Mouse (Mus musculus): ENCODE measurements around the gene Gm5294.

The Gm5294 gene

DNA sequence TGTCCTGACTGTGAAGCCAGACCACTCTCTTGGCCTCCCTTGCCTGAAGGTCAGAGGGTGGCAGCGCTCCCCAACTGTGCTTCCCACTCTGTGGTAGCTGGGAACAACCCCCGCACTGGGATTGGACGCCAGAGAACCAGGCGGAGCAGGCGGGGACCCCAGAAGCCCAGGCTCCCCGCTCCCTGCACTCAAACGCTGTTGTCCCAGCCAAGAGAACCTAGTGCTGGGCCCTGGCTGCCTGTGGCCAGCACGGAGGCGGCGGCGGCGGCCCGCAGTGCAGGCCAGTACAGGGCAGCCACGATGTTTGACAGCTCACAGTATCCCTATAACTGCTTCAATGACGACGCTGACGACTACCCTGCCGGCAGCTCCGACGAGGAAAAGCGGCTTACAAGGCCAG is at the start of gene Gm5294:
TSS of gene Gm5294 (plus strand) at position 301 of the 400 bp plus-strand sequence.
- DNase-seq: no peak

DNA sequence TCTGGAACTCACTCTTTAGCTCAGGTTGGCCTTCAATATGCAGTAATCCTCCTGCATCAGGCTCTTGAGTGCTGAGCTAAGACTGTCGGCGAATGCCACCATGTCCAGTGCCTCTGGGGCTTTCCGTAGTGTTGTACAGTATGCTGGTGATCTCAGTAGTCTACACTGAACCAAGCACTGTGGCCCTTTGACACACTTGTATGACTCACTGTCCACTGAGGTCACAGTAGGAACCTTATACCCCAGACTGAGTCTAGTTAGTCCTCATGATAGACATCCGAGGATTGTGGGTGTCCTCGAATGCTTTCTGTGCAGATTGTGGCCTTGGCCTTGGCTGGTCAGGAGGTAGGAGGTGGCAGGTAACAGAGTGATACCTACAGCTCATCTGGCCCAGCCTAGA is 44.8 kb upstream of the Gm5294 start:
- DNase-seq: no peak

DNA sequence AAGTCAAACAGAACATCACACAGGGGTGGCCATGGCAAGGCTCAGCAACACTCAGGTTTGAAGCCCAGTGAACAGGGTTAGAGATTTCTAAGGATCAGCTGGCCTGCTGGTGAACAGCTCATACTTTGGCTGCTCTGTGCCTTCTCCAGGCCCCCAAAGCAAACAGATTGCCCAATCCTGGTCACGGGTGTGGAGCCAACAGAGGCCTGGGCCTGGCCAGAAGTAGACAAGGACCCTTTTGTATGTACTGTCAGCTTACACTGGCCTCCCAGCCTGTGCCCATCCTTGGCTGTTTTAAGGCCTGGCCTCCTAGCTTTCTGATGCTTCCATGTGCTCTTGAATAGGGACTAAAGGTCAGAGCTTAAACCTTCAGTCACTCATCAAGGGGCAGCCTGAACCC is 43.5 kb upstream of the Gm5294 start:
- DNase-seq: peak; percentile 40 to 58

DNA sequence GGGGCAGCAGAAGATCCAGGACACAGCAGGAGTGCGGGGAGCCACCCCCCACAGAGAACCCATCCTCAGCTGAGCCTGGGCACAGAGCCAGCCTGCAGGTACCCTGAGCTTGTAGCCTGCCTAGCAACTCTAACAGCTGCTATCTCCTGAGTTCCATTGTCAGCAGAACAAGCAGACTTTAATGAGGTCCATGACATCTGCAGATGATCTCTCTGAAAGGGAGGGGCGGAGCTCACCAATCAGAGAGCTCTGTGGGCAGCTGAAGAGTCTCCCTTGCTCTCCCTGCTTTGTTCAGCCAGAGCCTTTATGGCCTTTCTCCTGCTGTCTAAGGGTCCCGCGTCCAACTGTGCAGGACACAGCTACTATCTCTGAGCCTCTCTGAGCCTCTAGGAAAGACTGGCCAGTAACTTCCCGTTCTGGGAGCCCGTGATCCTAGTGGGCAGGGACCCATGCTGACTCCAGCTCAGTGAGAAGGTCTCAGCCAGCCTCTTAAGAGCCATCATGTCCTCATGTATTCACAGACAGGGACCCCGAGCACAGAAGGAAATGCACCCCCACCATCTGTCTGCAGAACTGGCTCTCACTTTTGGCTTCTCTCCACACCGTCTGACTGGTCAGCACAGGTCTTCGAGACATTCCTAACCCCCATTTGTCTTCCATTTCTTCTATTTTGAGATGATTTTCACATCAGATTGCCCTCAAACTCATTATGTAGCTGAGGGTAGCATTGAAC is 41.0 kb upstream of the Gm5294 start:
- DNase-seq: peak; percentile 66 to 75

DNA sequence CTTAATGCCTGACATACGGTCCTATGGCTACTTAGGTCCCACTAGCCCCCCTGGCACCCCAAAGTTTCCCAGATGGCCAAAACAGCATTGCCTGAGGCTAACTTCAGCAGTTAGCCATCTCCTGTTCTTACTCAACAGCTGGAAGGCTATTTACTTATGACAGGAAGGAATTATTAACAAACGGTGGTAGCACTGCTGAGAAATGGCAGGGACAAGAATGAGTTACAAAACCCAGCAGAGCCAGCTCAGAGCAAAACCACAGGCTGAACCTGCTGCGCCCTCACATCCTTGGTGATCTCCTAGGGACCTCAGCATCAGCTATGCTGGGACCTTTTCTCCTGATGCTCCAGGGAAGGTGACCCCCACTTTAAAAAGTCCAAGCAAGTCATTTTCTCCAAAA is 40.2 kb upstream of the Gm5294 start:
- DNase-seq: no peak

DNA sequence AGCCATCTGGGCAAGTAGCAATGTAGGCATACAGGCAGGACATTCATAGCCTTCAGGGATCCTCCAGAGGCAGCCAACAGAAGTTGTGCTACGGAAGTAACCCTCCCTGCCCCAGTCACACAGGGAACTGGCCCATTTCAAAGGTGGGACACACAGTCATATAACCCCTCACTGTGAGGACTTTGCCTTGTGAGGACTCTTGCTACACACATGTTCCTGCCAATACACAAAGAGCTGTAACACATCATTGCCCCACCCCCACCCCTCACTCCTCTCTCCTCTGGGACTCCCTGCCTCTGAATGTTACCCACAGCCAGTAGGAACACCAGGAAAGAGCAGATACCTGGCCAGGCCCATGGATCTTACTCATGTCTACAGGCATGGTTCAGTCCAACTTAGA is 37.2 kb upstream of the Gm5294 start:
- no peak for DNase-seq

DNA sequence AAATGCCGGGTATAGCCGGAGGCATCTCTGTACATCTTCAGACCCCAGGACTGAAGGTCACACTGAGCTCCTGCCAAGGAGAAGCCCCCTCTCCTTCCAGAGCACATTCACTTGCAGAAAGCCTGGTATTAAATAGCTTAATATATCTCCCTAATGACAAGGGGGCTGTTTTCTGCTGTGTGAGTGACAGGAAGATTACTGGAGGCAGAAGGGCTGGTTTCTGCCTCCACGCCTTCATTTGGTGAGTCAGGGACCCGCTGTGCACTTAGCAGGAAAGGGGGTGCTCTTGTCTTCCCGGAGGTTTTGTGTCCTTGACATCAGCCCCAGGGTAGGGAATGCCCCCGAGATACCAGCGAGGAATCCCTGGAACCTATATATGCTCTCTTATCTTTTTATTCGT is 36.7 kb upstream of the Gm5294 start:
- no peak for DNase-seq

DNA sequence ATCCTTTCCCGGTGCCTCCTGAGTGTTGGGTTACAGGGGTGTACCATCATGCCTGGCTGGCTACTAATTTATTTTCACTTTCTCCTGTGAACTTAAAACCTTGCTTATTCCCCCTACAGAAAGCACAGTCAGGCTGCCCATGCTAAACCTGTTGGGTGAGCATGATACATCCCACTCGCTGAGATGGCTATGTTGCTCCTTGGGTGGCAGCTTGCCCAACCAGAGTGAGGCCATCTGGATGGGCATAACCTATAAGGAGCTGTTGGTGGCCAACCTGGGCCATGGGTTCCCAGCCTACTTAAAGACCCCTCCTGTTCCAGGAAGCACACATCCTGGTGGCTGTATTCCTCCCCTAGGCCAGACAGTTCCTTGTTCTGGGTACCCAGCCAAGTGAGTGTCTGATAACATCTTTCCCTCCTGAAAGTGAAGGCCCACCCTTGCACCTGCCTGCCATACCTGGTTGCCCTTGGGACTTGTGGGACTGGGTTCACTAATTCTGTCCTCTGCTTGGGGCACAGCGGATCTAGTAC is 33.8 kb upstream of the Gm5294 start:
- peak in 1 of 2 experiments; percentile 40 for DNase-seq

DNA sequence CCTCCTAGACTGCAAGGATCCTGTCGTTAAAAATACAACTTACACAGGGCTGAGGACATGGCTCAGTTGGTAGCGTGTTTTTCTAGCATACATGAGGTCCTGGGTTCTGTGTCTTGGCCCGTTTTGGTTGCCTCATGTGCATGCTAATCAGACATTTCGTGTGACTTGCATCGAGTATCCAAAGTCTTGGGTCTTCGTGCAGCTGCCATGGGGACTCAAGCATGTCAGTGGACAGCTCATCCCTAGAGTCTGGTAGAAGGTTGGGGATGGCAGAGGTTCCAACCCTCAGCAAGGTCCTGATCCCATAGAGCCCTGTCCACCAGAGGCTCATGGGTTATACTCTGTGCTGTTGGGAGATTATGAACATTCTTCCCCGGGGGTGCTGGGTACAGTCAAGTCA is 32.2 kb upstream of the Gm5294 start:
- no peak for DNase-seq

DNA sequence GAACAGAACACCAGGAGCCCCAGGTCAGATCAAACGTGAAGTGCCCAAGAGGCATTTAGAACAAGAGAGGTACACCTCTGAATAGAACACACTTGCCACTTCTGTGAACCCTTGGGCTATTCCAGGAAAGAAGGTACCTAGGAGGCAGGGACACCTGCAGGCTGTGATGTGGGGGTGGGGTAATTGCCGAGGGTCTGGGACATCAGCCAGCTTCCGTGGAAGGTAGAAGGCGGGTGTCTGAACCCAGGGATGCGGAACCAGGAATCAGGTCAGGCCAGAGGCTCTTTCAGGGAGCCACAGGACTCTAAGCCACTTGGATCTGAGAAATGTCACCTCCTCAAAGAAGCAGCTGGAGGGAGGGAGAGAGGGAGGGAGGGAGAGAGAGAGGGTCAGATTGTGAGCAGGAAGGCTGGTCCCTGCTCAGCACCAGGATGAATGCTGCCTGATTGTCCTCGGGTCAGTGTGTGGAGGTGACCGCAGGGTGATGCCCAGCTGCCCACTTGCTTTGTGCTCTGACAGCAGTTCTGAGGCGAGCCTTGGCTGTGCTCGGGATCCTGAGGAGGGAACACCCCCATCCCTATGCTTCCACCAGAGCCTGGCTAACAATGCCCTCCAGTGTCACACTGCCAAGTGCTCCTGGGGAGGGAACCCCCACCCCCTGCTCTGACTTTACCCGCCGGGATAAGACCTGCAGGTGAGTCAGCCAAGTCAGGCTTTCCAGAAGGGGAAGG is 31.2 kb upstream of the Gm5294 start:
- peak in 1 of 2 experiments; percentile 46 for DNase-seq

DNA sequence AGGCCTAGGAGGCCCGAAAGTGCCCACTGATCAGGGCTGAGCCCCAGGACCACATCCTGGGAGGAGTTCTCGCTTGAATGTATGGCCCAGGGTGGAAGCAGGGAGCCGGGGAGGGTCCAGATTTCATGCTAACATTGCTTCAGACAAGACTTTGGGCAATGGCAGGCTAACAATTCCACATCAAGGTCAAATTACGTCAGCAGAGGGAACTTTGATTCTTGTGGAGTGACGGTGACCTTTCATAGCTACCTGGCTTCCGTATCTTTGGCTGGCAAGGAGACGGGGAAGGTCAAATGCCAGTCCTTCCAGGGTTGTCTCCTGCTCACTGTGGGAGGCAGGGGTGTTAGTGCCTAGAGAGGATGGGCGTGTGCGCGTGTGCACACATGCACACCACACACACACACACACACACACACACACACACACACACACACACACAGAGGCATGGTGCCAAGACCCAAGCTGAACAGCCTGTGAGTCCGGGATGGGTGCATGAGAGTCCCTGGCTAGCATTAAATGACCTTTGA is 28.9 kb upstream of the Gm5294 start:
- no peak for DNase-seq

DNA sequence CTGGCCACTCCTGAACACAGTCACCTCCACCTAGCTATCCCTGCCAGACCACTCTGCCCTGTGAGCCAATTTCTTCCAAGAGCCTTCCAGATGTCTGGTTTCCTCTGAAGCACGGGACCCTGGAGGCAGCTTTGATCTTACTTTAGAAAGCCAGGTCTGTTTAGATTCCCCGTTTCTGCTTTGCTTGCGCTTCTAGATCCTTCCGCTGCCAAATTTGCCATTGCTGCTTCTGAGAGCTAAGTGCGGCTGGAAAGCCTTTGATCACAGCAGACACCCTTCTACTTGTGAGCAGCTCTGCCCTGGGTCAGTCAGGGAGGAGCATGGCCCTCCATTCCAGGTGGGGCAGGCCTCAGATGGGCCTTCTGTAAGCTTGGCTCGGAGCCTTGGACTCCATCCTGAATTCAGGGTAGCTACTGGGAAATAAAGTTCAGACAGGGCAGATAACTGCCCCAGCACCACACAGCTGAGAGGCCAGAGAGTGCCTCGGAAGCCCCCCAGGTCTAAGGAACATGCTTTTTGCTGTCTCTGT is 18.2 kb upstream of the Gm5294 start:
- DNase-seq: no peak

DNA sequence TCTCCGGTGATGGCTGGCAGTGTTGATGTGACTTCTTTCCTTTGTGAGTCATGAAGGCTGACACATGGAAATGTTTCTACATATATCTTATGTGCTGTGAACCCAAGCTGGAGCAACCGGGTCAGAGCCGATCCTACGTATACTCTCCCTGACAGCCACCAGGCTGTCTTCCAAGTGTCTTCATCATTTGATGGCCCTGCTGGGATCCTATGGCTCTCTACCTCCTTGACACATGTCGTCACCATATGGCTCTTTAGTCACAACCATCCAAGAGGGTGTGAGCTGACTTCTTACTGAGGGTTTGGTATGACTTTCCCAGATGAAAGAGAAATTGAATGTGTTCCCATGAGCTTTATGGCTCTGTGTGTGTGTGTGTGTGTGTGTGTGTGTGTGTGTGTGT is 15.6 kb upstream of the Gm5294 start:
- peak; percentile 79 to 83 for DNase-seq

DNA sequence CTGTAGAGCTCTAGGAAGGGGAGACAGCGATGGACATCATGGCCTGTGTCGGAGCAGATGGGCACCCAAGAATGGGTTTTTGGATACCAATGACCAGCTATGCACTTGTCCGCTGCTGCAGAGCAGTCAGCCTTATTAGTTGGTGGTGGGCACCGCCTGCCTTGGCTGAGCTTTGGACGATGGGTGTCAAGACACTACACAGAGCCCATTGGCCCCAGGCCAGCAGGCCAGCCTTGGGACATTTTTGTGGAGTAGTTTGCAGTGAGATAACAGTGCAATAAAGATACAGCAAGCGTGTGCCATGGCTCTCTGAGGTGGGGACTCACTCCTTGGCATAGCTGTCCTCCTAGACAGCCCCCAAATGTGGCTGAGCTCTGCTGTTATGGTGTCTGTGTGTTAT is 10.1 kb upstream of the Gm5294 start:
- no peak for DNase-seq

DNA sequence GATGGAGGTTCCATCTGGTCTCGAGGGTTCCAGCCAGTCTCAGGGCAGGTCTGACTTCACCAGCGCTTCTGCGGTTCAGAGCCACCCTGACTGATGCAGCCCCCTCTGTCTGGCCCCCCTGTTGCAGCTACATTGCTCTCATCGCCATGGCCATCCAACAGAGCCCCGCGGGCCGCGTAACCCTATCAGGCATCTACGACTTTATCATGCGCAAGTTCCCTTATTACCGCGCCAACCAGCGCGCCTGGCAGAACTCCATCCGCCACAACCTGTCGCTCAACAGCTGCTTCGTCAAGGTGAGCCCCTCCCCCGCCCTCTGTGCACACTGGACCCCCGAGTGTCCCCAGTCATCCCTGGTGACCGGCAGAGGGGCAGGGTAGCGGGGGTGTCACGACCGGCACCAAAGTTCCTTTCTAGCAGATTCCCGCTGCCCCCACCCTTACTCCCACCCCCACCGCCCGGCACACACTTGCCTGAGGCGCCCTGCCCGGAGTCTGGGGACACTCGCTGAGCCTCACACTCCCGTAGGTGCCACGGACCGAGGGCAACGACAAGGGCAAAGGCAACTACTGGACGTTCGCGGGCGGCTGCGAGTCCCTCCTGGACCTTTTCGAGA is 945 bp downstream of the Gm5294 start:
- peak in 1 of 2 experiments; percentile 35 for DNase-seq

DNA sequence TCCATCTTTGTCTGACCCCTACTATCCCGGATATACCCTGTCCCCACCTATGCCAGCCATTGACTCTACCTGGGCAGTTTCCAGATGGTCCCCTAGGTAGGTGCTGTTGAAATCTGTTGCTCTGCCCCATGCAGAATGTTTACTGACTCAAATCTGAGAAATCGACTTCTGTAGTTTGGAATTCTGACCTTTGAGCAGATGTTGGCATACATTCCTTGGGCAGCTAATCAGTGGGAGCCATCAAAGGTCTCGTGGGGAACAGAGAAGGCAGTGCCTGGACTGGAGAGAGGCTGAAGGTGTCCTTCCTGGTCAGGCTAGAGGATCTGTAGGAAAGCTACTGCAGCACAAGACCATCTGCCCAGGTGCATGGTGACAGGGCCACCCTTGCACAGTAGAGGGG is 5.2 kb downstream of the Gm5294 start:
- no peak for DNase-seq

DNA sequence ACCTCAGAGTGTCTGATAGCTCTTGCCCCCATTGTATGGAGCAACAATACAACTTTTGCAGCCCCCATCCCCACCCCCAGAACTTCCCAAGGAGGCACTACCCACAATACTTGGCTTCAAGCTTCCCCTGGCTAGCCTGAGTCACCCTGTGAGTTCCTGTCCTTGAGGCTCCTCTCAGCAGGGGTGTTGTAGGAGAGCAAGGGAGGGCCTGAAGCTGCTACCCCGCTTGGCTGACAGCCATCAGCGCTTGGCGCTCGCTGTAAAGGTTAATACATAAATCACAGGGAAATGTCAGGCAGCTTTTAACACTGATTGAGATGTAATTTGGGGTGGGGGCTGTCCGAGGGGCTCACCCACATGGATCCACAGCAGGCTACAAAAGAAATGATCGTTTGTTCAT is 13.5 kb downstream of the Gm5294 start:
- DNase-seq: peak; percentile 33 to 51

DNA sequence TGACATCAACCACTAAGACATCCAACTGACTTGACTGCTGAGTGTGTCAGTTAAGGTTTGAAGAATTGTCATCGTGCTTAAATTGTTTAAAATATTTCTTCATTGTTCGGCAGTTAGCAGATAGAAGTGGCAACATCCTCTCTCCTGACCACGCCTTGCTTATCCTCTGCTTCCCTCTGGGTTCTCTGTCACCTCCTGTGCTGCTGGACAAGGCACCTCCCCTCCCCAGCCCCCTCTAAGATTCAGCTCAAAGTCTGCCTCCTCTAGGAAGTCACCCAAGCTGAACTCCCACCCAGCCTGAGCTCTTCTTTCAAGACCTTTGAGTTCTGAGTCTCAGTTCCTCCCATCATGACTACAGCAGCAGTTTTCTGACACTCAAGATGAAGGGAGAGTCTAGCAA is 15.0 kb downstream of the Gm5294 start:
- no peak for DNase-seq

DNA sequence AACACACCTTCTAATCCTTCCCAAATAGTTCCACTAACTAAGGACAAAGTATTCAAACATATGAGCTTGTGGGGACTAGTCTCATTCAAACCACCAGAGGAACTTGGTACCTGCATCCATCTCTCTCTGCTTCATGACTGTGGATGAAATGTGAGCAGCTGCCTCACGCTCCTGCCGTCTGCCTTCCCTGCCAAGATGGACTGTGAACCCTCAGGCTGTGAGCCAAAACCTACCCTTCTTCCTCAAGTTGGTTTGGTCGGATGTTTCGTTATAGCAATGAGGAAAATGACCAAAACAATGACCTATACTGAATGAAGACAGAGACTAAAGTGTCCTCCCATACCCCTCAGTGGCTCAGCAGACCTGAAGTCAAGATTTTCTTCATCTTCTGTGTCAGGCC is 21.1 kb downstream of the Gm5294 start:
- no peak for DNase-seq

DNA sequence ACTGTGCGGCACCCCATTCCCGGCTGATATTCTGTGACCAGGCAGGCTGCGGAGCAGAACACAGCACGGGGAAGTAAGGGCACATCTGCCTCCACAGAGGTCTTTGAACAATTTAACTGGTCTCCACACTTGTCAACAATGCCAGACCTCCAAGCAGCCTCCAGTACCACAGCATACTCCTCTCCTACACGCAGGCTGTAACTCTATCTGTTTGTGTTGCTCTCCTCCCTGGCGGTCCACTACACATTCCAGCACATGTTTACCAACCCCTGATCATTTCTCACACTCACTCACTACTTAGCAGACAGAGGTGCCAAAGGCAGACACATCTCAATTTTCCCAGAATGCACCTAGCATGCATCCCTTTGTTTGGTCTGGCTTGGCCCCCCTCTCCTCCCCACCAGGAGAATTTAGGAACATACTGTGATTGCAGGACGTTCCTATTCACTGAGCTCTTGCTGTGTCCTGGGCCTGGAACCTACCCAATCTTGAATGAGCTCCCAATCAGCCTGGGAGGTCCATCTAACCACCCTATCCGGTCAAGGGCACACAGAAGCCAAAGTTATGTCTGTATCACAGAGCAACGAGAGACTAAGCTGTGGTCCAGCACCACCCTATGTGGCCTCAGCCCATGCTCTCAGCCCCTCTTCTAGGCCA is 23.4 kb downstream of the Gm5294 start:
- no peak for DNase-seq

DNA sequence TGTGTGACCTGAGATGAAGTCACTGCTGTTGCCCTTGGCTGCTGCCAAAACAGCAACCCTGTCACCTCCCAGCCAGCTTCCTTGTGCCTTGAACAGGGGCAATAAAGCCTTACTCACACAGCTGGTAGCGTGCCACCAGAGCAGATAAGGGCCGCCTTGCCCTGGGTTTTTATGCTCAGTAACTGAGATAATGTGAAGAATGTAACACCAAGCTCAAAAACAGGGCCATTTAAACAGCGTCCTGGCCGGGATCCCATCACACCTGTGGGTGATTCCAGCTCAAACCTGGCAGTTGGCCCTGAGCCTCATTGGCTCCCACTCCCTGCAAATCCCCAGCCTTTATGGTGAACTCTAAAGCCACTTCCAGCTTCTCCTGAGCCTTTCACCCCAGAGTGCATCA is 26.6 kb downstream of the Gm5294 start:
- peak; percentile 49 to 54 for DNase-seq

DNA sequence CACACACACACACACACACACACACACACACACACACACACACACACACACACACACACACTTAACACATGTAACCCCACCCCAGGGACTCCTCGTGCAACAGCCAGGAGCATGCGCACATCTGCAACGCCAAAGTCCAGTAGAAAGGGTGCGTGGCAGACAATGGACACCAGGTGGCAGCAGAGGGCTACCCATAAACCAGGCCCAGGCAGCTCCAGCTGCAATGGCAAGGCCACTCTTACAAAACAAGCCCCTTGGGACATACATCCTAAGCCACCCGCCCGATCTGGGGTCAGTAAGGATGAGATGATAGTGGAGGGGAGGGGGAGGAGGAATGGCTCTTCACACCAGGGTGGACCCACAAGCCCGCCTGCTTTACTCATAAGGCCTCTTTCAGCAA is 28.2 kb downstream of the Gm5294 start:
- DNase-seq: peak; percentile 91 to 94

Measured in cerebellum, postnatal 10 days (tissue).